Mouse (Mus musculus) heart, embryonic 14.5 days (tissue): ENCODE measurements around the gene 5530400C23Rik. TPM values are rescaled to one million over a fixed set of nuclear protein-coding genes. Genes with fewer than 3 reads are reported as not detected.
"Not testable (repeated sequence)": the region's sequence is repeated elsewhere in the genome, so short reads cannot be mapped to it uniquely, and the experiment has no call there.

Experiments
- ATAC-seq: fragments of 200-750 bp; cut with Nextera tagmentation; 2 replicates; pipeline ENCODE4 v1.8.0; 2017; ENCODE audit warnings: low read depth, moderate TSS enrichment; ENCODE audit not compliant: insufficient number of reproducible peaks, insufficient read depth, low FRiP score
- H3K27ac ChIP-seq, 2 experiments: fragments of 200-500 bp in 1 of 2; fragments of 300-500 bp in 1 of 2; sonication (generic) in 1 of 2; replicated peaks in 1 of 2; 2 replicates each; pipeline ENCODE4 v1.5.1; 2012 to 2014; ENCODE audit warnings: low read depth in 2 of 2, low read length in 2 of 2, control low read depth in 1 of 2, mild to moderate bottlenecking in 1 of 2, mixed read lengths in 1 of 2; ENCODE audit not compliant: control insufficient read depth in 1 of 2, insufficient read depth in 1 of 2
- H3K27me3 ChIP-seq: fragments of 300-500 bp; sonication (generic); 2 replicates; pipeline ENCODE4 v1.6.1; 2014; ENCODE audit warnings: mild to moderate bottlenecking, low read length, control low read depth; ENCODE audit not compliant: control insufficient read depth, insufficient read depth
- H3K36me3 ChIP-seq: fragments of 300-500 bp; sonication (generic); 2 replicates; pipeline ENCODE4 v1.6.1; 2014; ENCODE audit warnings: mild to moderate bottlenecking, control low read depth, low read length, mixed read lengths; ENCODE audit not compliant: control insufficient read depth, insufficient read depth
- H3K4me1 ChIP-seq, 2 experiments: fragments of 200-500 bp in 1 of 2; fragments of 300-500 bp in 1 of 2; sonication (generic) in 1 of 2; 2 replicates each; pipeline ENCODE4 v1.6.1; 2012 to 2014; ENCODE audit warnings: low read length in 2 of 2, control low read depth in 1 of 2, mixed read lengths in 1 of 2; ENCODE audit not compliant: control insufficient read depth in 2 of 2, insufficient read depth in 2 of 2
- H3K4me2 ChIP-seq: fragments of 300-500 bp; sonication (generic); 2 replicates; pipeline ENCODE4 v1.6.1; 2014; ENCODE audit warnings: mild to moderate bottlenecking, low read length
- H3K4me3 ChIP-seq, 2 experiments: fragments of 200-500 bp in 1 of 2; fragments of 300-500 bp in 1 of 2; sonication (generic) in 1 of 2; 2 replicates each; pipeline ENCODE4 v1.5.1; 2012 to 2014; ENCODE audit warnings: low read length in 2 of 2, mild to moderate bottlenecking in 2 of 2, control low read depth in 1 of 2, low read depth in 1 of 2, moderate library complexity in 1 of 2; ENCODE audit not compliant: control insufficient read depth in 1 of 2, insufficient read depth in 1 of 2
- H3K9ac ChIP-seq: fragments of 300-500 bp; sonication (generic); 2 replicates; pipeline ENCODE4 v1.6.1; 2014; ENCODE audit warnings: mild to moderate bottlenecking, low read length
- H3K9me3 ChIP-seq: fragments of 300-500 bp; sonication (generic); 2 replicates; pipeline ENCODE4 v1.6.1; 2016; ENCODE audit warnings: low read length, control low read depth; ENCODE audit not compliant: control insufficient read depth
- WGBS: fragments of 180-500 bp; shearing (Covaris S2); extraction: QIAGEN DNeasy Blood & Tissue Kit; methylation state at CpG from one replicate; pipeline ENCODE4 v1.1.7; 2014; 5-methylcytosine and 5-hydroxymethylcytosine counted together
- polyA plus RNA-seq: library from polyadenylated mRNA; unstranded; fragments of >200 nt; fragmentation: Nextera tagmentation; extraction: Ambion mirVana; gene quantifications from 2 replicates; pipeline ENCODE4 v1.2.1, GENCODE M21; 2014

5530400C23Rik gene
- not detected in 2 replicates for polyA plus RNA-seq

- H3K4me1 ChIP-seq, H3K27me3 ChIP-seq, H3K36me3 ChIP-seq, H3K4me2 ChIP-seq, H3K9me3 ChIP-seq, ATAC-seq, H3K27ac ChIP-seq, H3K9ac ChIP-seq, H3K4me3 ChIP-seq: not testable (repeated sequence)
Measured at GRCm38 (mm10) chr6:133291916-133292315, at the start of gene 5530400C23Rik. Gene 5530400C23Rik (plus strand): TSS chr6:133292216.

DNA sequence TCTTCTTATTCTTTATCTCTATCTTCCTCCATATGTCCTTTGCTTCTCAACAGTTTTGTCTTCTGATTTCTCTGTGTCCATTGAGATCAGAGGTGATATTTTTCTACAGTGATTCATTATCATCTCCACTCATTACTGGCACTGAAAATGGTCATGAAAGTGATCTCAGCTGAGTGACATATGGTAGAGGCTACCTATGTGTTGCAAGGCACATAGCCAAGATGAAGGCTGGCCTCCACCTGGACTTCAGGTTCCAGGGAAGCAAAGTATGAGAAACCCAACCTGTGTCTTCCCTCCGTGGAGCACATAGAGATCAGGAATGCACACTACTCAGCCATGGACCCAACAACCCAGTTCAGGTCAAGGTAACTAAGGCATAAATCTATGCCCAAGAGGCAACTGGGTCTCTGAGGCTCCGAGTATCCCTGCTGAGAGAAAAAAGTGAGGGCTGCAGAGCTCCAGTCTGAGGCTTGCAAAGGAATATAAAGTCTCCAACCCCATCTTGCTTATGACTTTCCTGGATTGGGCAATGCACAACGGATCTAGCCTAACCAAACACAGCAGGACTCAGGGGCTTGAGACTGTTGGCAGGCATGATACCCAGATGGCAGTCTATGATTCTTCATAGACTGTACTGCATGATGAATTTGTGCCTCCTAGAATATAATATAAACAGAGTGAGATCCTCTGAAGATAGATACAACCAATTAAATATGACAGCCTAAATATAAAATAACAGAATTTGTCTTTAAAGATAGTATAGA, 14.1 kb downstream of the 5530400C23Rik start:
- no peaks in the 10 kb centered on the region for H3K36me3 ChIP-seq
- no peak overlapping the region for H3K4me2 ChIP-seq
- no peak overlapping the region for H3K9ac ChIP-seq
- no peak overlapping the region for H3K4me3 ChIP-seq
- 62% methylated on average over 3 of the region's 3 CpGs for WGBS
- H3K27me3 ChIP-seq, result no peaks in the 10 kb centered on the region
- no peak for ATAC-seq
- H3K27ac ChIP-seq, result no peak overlapping the region
- H3K9me3 ChIP-seq, result no peaks in the 10 kb centered on the region
- no peaks in the 10 kb centered on the region for H3K4me1 ChIP-seq

GRCm38 (mm10) chr6:133313896-133314295, 21.9 kb downstream of the 5530400C23Rik start:
- 85% methylated on average over 2 of the region's 2 CpGs for WGBS
- H3K27me3 ChIP-seq, H3K9ac ChIP-seq, ATAC-seq, H3K36me3 ChIP-seq, H3K4me2 ChIP-seq, H3K27ac ChIP-seq, H3K9me3 ChIP-seq, H3K4me3 ChIP-seq, H3K4me1 ChIP-seq: not testable (repeated sequence)

- Histone ChIP-seq H3K9ac (no peak overlapping the region), H3K4me2 (no peak overlapping the region), H3K27ac (no peak overlapping the region), H3K9me3 (no peaks in the 10 kb centered on the region), H3K36me3 (no peaks in the 10 kb centered on the region), H3K27me3 (no peaks in the 10 kb centered on the region), H3K4me1 (peaks cover 0 to 2% of the 10 kb centered on the region in 2 experiments; a peak in 2 of 4 replicates), H3K4me3 (no peak overlapping the region)
- 46% methylated on average over 1 of the region's 1 CpGs for WGBS
- ATAC-seq, result no peak
Measured at GRCm38 (mm10) chr6:133338535-133338934, 46.5 kb downstream of the 5530400C23Rik start.

GRCm38 (mm10) chr6:133341731-133342130, 49.7 kb downstream of the 5530400C23Rik start:
- not testable (repeated sequence) for H3K27me3 ChIP-seq, H3K9me3 ChIP-seq, H3K4me2 ChIP-seq, H3K9ac ChIP-seq, H3K4me1 ChIP-seq, H3K36me3 ChIP-seq, H3K4me3 ChIP-seq
- peak overlapping the region in 1 of 2 experiments; percentile 64; a peak in 1 of 4 replicates for H3K27ac ChIP-seq
- WGBS, result 5% methylated on average over 5 of the region's 5 CpGs
- ATAC-seq, result peak; percentile 61; the same call in 1 of the 2 replicates

Other genes with a start within 250 kb of the 5530400C23Rik start
- gene Tas2r140, start 236.4 kb upstream of the 5530400C23Rik start, polyA plus RNA-seq, result not detected in 2 replicates
- gene Smim10l1, start 187.3 kb upstream of the 5530400C23Rik start, polyA plus RNA-seq, result 61.1 and 64.4 TPM in 2 replicates